Mouse (Mus musculus) lung, embryonic 14.5 days (tissue): ENCODE data around the gene Ryr1. TPM values are rescaled to one million over a fixed set of nuclear protein-coding genes. Genes with fewer than 3 reads are reported as not detected.
A peak's percentile ranks its signal among the peaks of the same experiment; 100 is the strongest.
"Not testable (repeated sequence)": the region's sequence is repeated elsewhere in the genome, so short reads cannot be mapped to it uniquely, and the experiment has no call there.

ENCODE experiments used
- ATAC-seq: fragments of 200-750 bp; cut with Nextera tagmentation; 2 replicates; pipeline ENCODE4 v1.8.0; 2017; ENCODE audit warnings: mild to moderate bottlenecking, moderate TSS enrichment, moderate library complexity; ENCODE audit not compliant: insufficient read depth
- DNase-seq: peaks from one replicate; pipeline ENCODE4 v3.0.0-alpha.2; 2015
- H3K27ac ChIP-seq: fragments of 300-500 bp; sonication (generic); 2 replicates; pipeline ENCODE4 v1.5.1; 2014; ENCODE audit warnings: low read depth, mild to moderate bottlenecking, moderate library complexity
- H3K27me3 ChIP-seq: fragments of 300-500 bp; sonication (generic); 2 replicates; pipeline ENCODE4 v1.6.1; 2014; ENCODE audit warnings: low read length, control low read depth; ENCODE audit not compliant: insufficient read depth
- H3K36me3 ChIP-seq: fragments of 300-500 bp; sonication (generic); 2 replicates; pipeline ENCODE4 v1.6.1; 2014; ENCODE audit warnings: control low read depth; ENCODE audit not compliant: insufficient read depth
- H3K4me1 ChIP-seq: fragments of 300-500 bp; sonication (generic); 2 replicates; pipeline ENCODE4 v1.6.1; 2014; ENCODE audit warnings: antibody characterized with exemption, control low read depth; ENCODE audit not compliant: insufficient read depth
- H3K4me2 ChIP-seq: fragments of 300-500 bp; sonication (generic); 2 replicates; pipeline ENCODE4 v1.6.1; 2014; ENCODE audit warnings: mild to moderate bottlenecking
- H3K4me3 ChIP-seq: fragments of 300-500 bp; sonication (generic); 2 replicates; pipeline ENCODE4 v1.5.1; 2014; ENCODE audit warnings: low read depth, low read length
- H3K9ac ChIP-seq: fragments of 300-500 bp; sonication (generic); 2 replicates; pipeline ENCODE4 v1.6.1; 2014
- H3K9me3 ChIP-seq: fragments of 300-500 bp; sonication (generic); 2 replicates; pipeline ENCODE4 v1.6.1; 2016; ENCODE audit warnings: low read depth, low read length, control low read depth
- CTCF ChIP-seq: IDR thresholded peaks from 2 replicates; pipeline ENCODE4 v1.5.1; 2016; ENCODE audit warnings: antibody characterized with exemption, low read depth
- WGBS: fragments of 180-500 bp; shearing (Covaris S2); extraction: QIAGEN DNeasy Blood & Tissue Kit; methylation state at CpG from one replicate; pipeline ENCODE4 v1.1.7; 2014; 5-methylcytosine and 5-hydroxymethylcytosine counted together
- polyA plus RNA-seq: library from polyadenylated mRNA; unstranded; fragments of >200 nt; fragmentation: Nextera tagmentation; extraction: Ambion mirVana; gene quantifications from 2 replicates; pipeline ENCODE4 v1.2.1, GENCODE M21; 2014

Ryr1 gene
- polyA plus RNA-seq, 1 experiment from 2014 or later: 0.45 TPM

DNA sequence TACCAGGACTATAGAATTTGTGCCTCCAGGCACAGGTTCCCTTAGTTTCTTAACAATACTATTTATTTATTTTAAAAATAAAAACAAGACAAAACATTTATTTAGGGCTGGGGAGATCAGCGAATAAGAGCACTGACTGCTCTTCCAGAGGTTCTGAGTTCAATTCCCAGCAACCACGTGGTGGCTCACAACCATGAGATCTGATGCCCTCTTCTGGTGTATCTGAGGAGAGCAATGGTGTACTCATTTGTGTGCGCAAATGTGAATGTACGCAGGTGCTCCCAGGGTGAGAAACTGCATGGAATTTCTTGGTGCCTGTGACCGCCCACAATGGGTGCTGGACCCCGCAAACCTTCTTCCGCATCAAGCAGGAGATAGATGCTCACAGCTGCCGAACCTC lies 152.0 kb downstream of the Ryr1 start:
- no peak overlapping the region for H3K4me3 ChIP-seq
- peaks cover 70% of the 10 kb centered on the region for H3K36me3 ChIP-seq
- TF ChIP-seq CTCF: peak; percentile 22; the same call in 1 of the 2 replicates
- DNase-seq (peak; percentile 38), ATAC-seq (no peak)
- H3K9me3 ChIP-seq: no peaks in the 10 kb centered on the region
- no peak overlapping the region for H3K4me2 ChIP-seq
- WGBS: 77% methylated on average over 8 of the region's 8 CpGs
- no peaks in the 10 kb centered on the region for H3K27me3 ChIP-seq
- no peak overlapping the region for H3K27ac ChIP-seq
- peaks cover 13% of the 10 kb centered on the region for H3K4me1 ChIP-seq
- no peak overlapping the region for H3K9ac ChIP-seq

DNA sequence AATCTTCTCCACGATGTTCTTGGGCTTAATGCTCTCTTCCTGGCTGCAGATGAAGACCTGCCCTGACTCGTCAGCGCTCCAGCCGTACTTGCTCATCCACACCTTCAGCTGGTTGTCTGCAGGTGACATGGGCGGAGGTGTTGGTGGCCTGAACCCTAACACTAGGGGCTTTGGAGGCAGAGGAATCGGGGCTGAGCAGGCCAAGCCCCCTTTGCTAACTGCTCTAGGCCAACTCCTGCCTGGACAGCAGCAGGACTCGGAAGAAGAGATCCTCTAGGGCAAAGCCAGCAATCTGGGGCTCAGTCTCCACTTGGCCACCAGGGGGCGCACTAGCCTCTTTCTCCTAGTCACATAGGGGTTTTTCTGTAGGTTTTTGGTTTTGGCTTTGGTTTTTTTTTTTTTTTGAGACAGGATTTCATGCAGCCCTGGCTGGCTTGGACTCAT lies 152.4 kb downstream of the Ryr1 start:
- Histone ChIP-seq H3K27me3 (no peaks in the 10 kb centered on the region), H3K4me3 (no peak overlapping the region), H3K27ac (peak overlapping the region; percentile 46; the same call in 1 of the 2 replicates), H3K4me1 (peaks cover 13% of the 10 kb centered on the region), H3K9me3 (no peaks in the 10 kb centered on the region), H3K36me3 (peaks cover 65% of the 10 kb centered on the region), H3K4me2 (no peak overlapping the region), H3K9ac (no peak overlapping the region)
- 57% methylated on average over 8 of the region's 8 CpGs for WGBS
- peak; percentile 21; the same call in 1 of the 2 replicates for ATAC-seq
- peak; percentile 87 for TF ChIP-seq CTCF
- peak; percentile 88 for DNase-seq

DNA sequence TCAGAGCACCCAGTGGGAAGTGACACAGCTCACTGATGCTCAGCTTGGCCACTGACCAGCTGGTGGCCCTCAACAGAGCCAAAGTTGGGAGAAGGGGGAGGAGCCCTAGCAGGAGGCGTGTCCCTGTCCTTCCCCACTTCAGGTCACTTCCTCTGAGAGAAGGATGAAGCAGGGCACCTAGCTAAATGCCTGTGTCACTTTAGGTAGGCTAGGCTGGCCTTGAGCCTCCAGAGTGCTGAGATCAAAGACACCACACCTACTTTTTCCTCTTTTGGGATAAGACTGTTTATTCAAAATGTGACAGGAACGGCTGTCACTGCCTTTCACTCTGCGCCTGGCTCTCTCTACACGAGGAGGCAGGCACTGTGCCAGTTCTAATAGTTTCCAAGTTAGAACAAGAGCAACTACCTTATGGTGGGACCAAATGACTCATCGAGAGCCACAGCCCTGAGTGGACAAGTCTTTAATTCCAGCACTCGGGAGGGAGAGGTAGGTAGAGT lies 153.2 kb downstream of the Ryr1 start:
- Histone ChIP-seq H3K9me3 (no peaks in the 10 kb centered on the region), H3K4me1 (peaks cover 13% of the 10 kb centered on the region), H3K27me3 (no peaks in the 10 kb centered on the region), H3K36me3 (peaks cover 58% of the 10 kb centered on the region), H3K4me2 (no peak overlapping the region), H3K27ac (no peak overlapping the region), H3K9ac (no peak overlapping the region), H3K4me3 (no peak overlapping the region)
- ATAC-seq (peak; percentile 38; the same call in 1 of the 2 replicates), DNase-seq (peak; percentile 79)
- 34% methylated on average over 6 of the region's 6 CpGs for WGBS
- no peak for TF ChIP-seq CTCF

DNA sequence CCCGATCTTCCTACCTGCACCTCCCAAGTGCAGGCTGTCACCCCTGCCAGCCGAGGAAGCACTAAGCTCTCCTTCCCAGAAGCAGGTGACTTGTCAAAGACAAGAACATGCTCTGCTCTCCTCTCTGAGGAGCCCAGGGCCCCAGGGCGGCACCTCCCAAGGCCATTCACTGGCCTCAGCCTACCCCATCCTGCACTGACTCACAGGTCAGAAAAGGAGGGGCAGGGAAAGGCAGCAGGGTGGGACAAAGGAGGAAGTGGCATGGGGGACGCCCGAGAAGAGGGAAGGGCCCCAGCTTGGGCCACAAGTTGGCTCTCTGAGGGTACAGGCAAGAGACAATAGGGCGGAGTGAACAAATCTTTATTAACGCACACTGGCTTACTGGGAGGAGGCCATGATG lies 153.9 kb downstream of the Ryr1 start:
- TF ChIP-seq CTCF: no peak
- Histone ChIP-seq H3K9me3 (no peaks in the 10 kb centered on the region), H3K9ac (no peak overlapping the region), H3K4me1 (peaks cover 13% of the 10 kb centered on the region), H3K36me3 (peaks cover 50% of the 10 kb centered on the region), H3K27me3 (no peaks in the 10 kb centered on the region), H3K4me2 (no peak overlapping the region), H3K4me3 (no peak overlapping the region), H3K27ac (no peak overlapping the region)
- no peak for DNase-seq
- ATAC-seq: no peak
- WGBS: 90% methylated on average over 7 of the region's 7 CpGs

DNA sequence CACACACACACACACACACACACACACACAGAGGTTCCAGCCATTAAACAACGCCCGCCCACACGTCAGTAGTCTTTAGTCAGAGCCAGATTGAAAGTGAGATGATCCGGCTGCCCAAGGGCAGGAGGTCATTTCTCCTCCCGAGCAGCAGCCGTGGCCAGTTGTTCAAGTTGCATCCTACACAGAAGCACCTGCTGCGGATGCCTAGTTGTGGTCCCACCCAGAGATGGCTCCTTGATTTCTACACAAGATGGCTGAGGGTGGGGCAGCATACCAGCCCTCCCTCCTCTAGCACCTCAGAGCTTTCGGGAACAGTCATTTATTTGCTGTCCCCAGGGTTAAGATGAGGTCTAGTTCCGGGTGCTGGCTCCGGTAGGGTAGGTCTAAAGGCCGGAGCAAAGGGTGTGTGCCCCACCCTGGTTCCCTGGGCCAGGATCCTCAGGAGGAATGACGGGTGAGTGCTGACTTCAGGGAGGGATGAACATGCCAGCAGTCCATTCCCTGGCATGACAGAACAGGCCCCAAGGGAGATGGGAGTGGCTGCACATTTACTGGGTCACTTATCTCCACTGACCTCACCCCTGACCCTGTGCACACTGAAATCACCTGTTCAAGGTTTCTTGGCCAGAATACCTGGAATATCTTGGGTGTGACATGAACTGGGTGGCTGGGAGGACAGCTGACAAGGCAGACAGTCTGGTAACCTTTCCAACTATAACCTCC lies 155.1 kb downstream of the Ryr1 start:
- no peaks in the 10 kb centered on the region for H3K9me3 ChIP-seq
- no peak overlapping the region for H3K4me2 ChIP-seq
- TF ChIP-seq CTCF: no peak
- peak; percentile 15 for DNase-seq
- no peak overlapping the region for H3K9ac ChIP-seq
- H3K36me3 ChIP-seq: peaks cover 44% of the 10 kb centered on the region
- no peak overlapping the region for H3K4me3 ChIP-seq
- WGBS: 45% methylated on average over 12 of the region's 12 CpGs
- no peaks in the 10 kb centered on the region for H3K27me3 ChIP-seq
- H3K27ac ChIP-seq: no peak overlapping the region
- 0 out of 2 replicates have a peak, but pooled peaks have one; percentile 3 for ATAC-seq
- peaks cover 13% of the 10 kb centered on the region for H3K4me1 ChIP-seq

DNA sequence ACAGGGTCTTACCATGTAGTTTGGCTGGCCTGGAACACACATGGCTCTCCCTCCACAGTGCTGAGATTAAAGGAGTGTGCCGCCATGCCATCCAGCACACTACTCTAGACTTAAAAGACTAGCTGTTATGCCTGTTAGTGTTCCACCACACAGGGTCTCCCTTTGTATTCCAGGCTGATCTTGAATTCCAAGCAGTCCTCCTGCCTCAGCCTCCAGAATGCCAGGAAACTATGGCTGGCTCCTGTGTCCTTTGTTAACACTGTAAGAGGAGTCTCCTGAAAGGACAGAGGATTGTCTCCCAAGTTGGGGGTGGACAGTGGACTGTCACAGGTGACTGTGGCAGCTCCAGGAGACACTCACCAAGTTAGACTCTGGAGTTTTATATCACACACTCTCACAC lies 155.7 kb downstream of the Ryr1 start:
- whole genome bisulfite sequencing: 89% methylated on average over 1 of the region's 1 CpGs
- no peak for TF ChIP-seq CTCF
- no peak overlapping the region for H3K4me3 ChIP-seq
- H3K36me3 ChIP-seq: peaks cover 39% of the 10 kb centered on the region
- H3K27ac ChIP-seq: no peak overlapping the region
- peaks cover 13% of the 10 kb centered on the region for H3K4me1 ChIP-seq
- no peak overlapping the region for H3K4me2 ChIP-seq
- no peaks in the 10 kb centered on the region for H3K27me3 ChIP-seq
- H3K9me3 ChIP-seq: no peaks in the 10 kb centered on the region
- ATAC-seq (0 out of 2 replicates have a peak, but pooled peaks have one; percentile 22), DNase-seq (no peak)
- H3K9ac ChIP-seq: no peak overlapping the region

DNA sequence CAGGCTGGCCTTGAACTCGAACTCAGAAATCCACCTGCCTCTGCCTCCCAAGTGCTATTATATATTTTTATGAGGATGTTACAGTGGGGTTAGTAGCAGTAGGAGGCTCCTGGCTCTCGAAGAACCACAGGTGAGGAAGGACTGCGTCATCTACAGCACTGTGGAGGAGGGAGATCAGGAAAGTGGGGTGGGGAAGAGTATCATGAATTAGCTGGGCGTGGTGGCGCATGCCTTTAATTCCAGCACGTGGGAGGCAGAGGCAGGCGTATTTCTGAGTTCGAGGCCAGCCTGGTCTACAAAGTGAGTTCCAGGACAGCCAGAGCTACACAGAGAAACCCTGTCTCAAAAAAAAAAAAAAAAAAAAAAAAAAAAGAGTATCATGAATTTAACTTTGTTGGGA lies 156.9 kb downstream of the Ryr1 start:
- WGBS: 89% methylated on average over 8 of the region's 8 CpGs
- peaks cover 27% of the 10 kb centered on the region for H3K36me3 ChIP-seq
- H3K9ac ChIP-seq, H3K4me3 ChIP-seq, H3K4me2 ChIP-seq, H3K9me3 ChIP-seq, H3K27me3 ChIP-seq, DNase-seq, ATAC-seq, H3K27ac ChIP-seq: not testable (repeated sequence)
- H3K4me1 ChIP-seq: peaks cover 13% of the 10 kb centered on the region
